Mouse (Mus musculus) hindbrain, embryonic 13.5 days (tissue): ENCODE measurements around the gene Rpl13a. TPM values are rescaled to one million over a fixed set of nuclear protein-coding genes. Genes with fewer than 3 reads are reported as not detected.
A peak's percentile ranks its signal among the peaks of the same experiment; 100 is the strongest.

ENCODE experiments used
- ATAC-seq: fragments of 200-750 bp; cut with Nextera tagmentation; 2 replicates; pipeline ENCODE4 v1.8.0; 2017; ENCODE audit warnings: moderate TSS enrichment; ENCODE audit not compliant: low FRiP score
- H3K27ac ChIP-seq: fragments of 300-500 bp; sonication (generic); 2 replicates; pipeline ENCODE4 v1.5.1; 2015; ENCODE audit warnings: inconsistent platforms, mild to moderate bottlenecking, moderate library complexity
- H3K27me3 ChIP-seq: fragments of 300-500 bp; sonication (generic); 2 replicates; pipeline ENCODE4 v1.6.1; 2015; ENCODE audit warnings: mild to moderate bottlenecking, inconsistent platforms
- H3K36me3 ChIP-seq: fragments of 300-500 bp; sonication (generic); 2 replicates; pipeline ENCODE4 v1.6.1; 2015; ENCODE audit warnings: mild to moderate bottlenecking, inconsistent platforms
- H3K4me1 ChIP-seq: fragments of 300-500 bp; sonication (generic); replicated peaks from 2 replicates; pipeline ENCODE4 v1.6.1; 2015; ENCODE audit warnings: inconsistent platforms
- H3K4me2 ChIP-seq: fragments of 300-500 bp; sonication (generic); 2 replicates; pipeline ENCODE4 v1.6.1; 2015; ENCODE audit warnings: inconsistent platforms, mild to moderate bottlenecking, moderate library complexity
- H3K4me3 ChIP-seq: fragments of 300-500 bp; sonication (generic); 2 replicates; pipeline ENCODE4 v1.5.1; 2015; ENCODE audit warnings: mild to moderate bottlenecking, inconsistent platforms
- H3K9ac ChIP-seq: fragments of 300-500 bp; sonication (generic); 2 replicates; pipeline ENCODE4 v1.6.1; 2015; ENCODE audit warnings: mild to moderate bottlenecking, inconsistent platforms
- H3K9me3 ChIP-seq: fragments of 300-500 bp; sonication (generic); 2 replicates; pipeline ENCODE4 v1.6.1; 2016; ENCODE audit warnings: inconsistent platforms
- WGBS: fragments of 180-500 bp; shearing (Covaris S2); methylation state at CpG from one replicate; pipeline ENCODE4 v1.1.7; 2015; 5-methylcytosine and 5-hydroxymethylcytosine counted together
- polyA plus RNA-seq: library from polyadenylated mRNA; unstranded; fragments of >200 nt; fragmentation: Nextera tagmentation; extraction: Ambion mirVana; gene quantifications from 2 replicates; pipeline ENCODE4 v1.2.1, GENCODE M21; 2015

Gene Rpl13a
- polyA plus RNA-seq, 1 experiment from 2014 or later, result 846 TPM

GRCm38 (mm10) chr7:45165701-45166100, 37.1 kb upstream of the Rpl13a start:
- ATAC-seq, result no peak
- Histone ChIP-seq H3K27me3 (peaks cover 85% of the 10 kb centered on the region), H3K4me3 (no peak overlapping the region), H3K4me2 (no peak overlapping the region), H3K9me3 (0 out of 2 replicates have a peak, but pooled peaks cover 5% of the 10 kb centered on the region), H3K9ac (no peak overlapping the region), H3K27ac (no peak overlapping the region), H3K36me3 (peaks cover 3% of the 10 kb centered on the region; the same call in 1 of the 2 replicates), H3K4me1 (peaks cover 36% of the 10 kb centered on the region)
- WGBS, result 39% methylated on average over 11 of the region's 11 CpGs

GRCm38 (mm10) chr7:45164833-45165232, 36.3 kb upstream of the Rpl13a start:
- peaks cover 36% of the 10 kb centered on the region for H3K4me1 ChIP-seq
- peaks cover 11% of the 10 kb centered on the region for H3K36me3 ChIP-seq
- H3K4me3 ChIP-seq, result no peak overlapping the region
- ATAC-seq, result no peak
- H3K9ac ChIP-seq, result no peak overlapping the region
- no peak overlapping the region for H3K4me2 ChIP-seq
- 67% methylated on average over 5 of the region's 5 CpGs for WGBS
- H3K27me3 ChIP-seq, result peaks cover 76% of the 10 kb centered on the region
- no peak overlapping the region for H3K27ac ChIP-seq
- H3K9me3 ChIP-seq, result 0 out of 2 replicates have a peak, but pooled peaks cover 5% of the 10 kb centered on the region

- no peak for ATAC-seq
- Histone ChIP-seq H3K36me3 (peaks cover 20% of the 10 kb centered on the region), H3K27me3 (peaks cover 67% of the 10 kb centered on the region), H3K9ac (peak within 1 kb of the TSS; percentile 61), H3K9me3 (no peaks in the 10 kb centered on the region), H3K4me3 (peak within 1 kb of the TSS; percentile 36), H3K27ac (no peak within 1 kb of the TSS), H3K4me2 (peak within 1 kb of the TSS; percentile 56), H3K4me1 (peaks cover 35% of the 10 kb centered on the region)
- WGBS, result 2% methylated on average over 38 of the region's 41 CpGs
These were observed 35.4 kb upstream of the Rpl13a start, which contains the start of gene Slc17a7 for GRCm38 (mm10) chr7:45163735-45164490. Slc17a7 (plus strand) TSS chr7:45163949.

- H3K9me3 ChIP-seq, result no peaks in the 10 kb centered on the region
- no peak overlapping the region; the same call in 1 of the 2 replicates for H3K4me3 ChIP-seq
- peaks cover 27% of the 10 kb centered on the region for H3K4me1 ChIP-seq
- 74% methylated on average over 9 of the region's 9 CpGs for WGBS
- H3K36me3 ChIP-seq, result peaks cover 28% of the 10 kb centered on the region
- H3K4me2 ChIP-seq, result no peak overlapping the region
- ATAC-seq, result no peak
- H3K27ac ChIP-seq, result no peak overlapping the region
- no peak overlapping the region for H3K9ac ChIP-seq
- H3K27me3 ChIP-seq, result peaks cover 59% of the 10 kb centered on the region
These were observed 34.5 kb upstream of the Rpl13a start for GRCm38 (mm10) chr7:45162996-45163615.

- ATAC-seq, result no peak; the same call in 1 of the 2 replicates
- Histone ChIP-seq H3K4me1 (peaks cover 21% of the 10 kb centered on the region), H3K9ac (0 out of 2 replicates have a peak overlapping the region, but pooled peaks have one; percentile 51), H3K27ac (peak overlapping the region; percentile 23; the same call in 1 of the 2 replicates), H3K36me3 (peaks cover 34% of the 10 kb centered on the region), H3K9me3 (no peaks in the 10 kb centered on the region), H3K27me3 (peaks cover 53% of the 10 kb centered on the region), H3K4me3 (peak overlapping the region; percentile 37), H3K4me2 (peak overlapping the region; percentile 68)
- WGBS, result 26% methylated on average over 6 of the region's 6 CpGs
These were observed 34.0 kb upstream of the Rpl13a start for GRCm38 (mm10) chr7:45162551-45162950.

- Histone ChIP-seq H3K4me1 (peaks cover 17% of the 10 kb centered on the region), H3K36me3 (peaks cover 38% of the 10 kb centered on the region), H3K9ac (0 out of 2 replicates have a peak overlapping the region, but pooled peaks have one; percentile 51), H3K4me3 (peak overlapping the region; percentile 37), H3K27ac (peak overlapping the region; percentile 23; the same call in 1 of the 2 replicates), H3K27me3 (peaks cover 46% of the 10 kb centered on the region), H3K9me3 (no peaks in the 10 kb centered on the region), H3K4me2 (peak overlapping the region; percentile 68)
- 4% methylated on average over 35 of the region's 35 CpGs for WGBS
- ATAC-seq, result peak; percentile 89
These were observed 33.3 kb upstream of the Rpl13a start for GRCm38 (mm10) chr7:45161612-45162473.

GRCm38 (mm10) chr7:45160866-45161265, 32.3 kb upstream of the Rpl13a start:
- H3K27me3 ChIP-seq, result peaks cover 36% of the 10 kb centered on the region
- H3K9ac ChIP-seq, result no peak overlapping the region
- WGBS, result 100% methylated on average over 3 of the region's 3 CpGs
- no peak overlapping the region for H3K4me2 ChIP-seq
- ATAC-seq, result no peak
- H3K27ac ChIP-seq, result no peak overlapping the region
- no peaks in the 10 kb centered on the region for H3K9me3 ChIP-seq
- peaks cover 17% of the 10 kb centered on the region for H3K4me1 ChIP-seq
- peaks cover 43% of the 10 kb centered on the region for H3K36me3 ChIP-seq
- no peak overlapping the region for H3K4me3 ChIP-seq

GRCm38 (mm10) chr7:45160316-45160800, 31.8 kb upstream of the Rpl13a start:
- 96% methylated on average over 6 of the region's 6 CpGs for whole genome bisulfite sequencing
- Histone ChIP-seq H3K36me3 (peaks cover 43% of the 10 kb centered on the region), H3K4me2 (no peak overlapping the region), H3K9ac (no peak overlapping the region), H3K27ac (no peak overlapping the region), H3K27me3 (peaks cover 31% of the 10 kb centered on the region), H3K4me1 (peaks cover 21% of the 10 kb centered on the region), H3K4me3 (no peak overlapping the region), H3K9me3 (no peaks in the 10 kb centered on the region)
- ATAC-seq, result no peak

GRCm38 (mm10) chr7:45158991-45159390, 30.4 kb upstream of the Rpl13a start:
- peaks cover 18% of the 10 kb centered on the region for H3K27me3 ChIP-seq
- peaks cover 43% of the 10 kb centered on the region for H3K36me3 ChIP-seq
- no peaks in the 10 kb centered on the region for H3K9me3 ChIP-seq
- no peak overlapping the region for H3K27ac ChIP-seq
- H3K4me3 ChIP-seq, result no peak overlapping the region
- no peak overlapping the region for H3K4me2 ChIP-seq
- no peak for ATAC-seq
- H3K4me1 ChIP-seq, result peaks cover 24% of the 10 kb centered on the region
- H3K9ac ChIP-seq, result no peak overlapping the region
- 93% methylated on average over 6 of the region's 6 CpGs for WGBS

GRCm38 (mm10) chr7:45157459-45157858, 28.9 kb upstream of the Rpl13a start:
- ATAC-seq, result no peak
- 85% methylated on average over 14 of the region's 14 CpGs for WGBS

GRCm38 (mm10) chr7:45156206-45156605, 27.6 kb upstream of the Rpl13a start:
- Histone ChIP-seq H3K9ac (peak overlapping the region; percentile 39; the same call in 1 of the 2 replicates), H3K9me3 (no peaks in the 10 kb centered on the region), H3K27ac (no peak overlapping the region), H3K27me3 (no peaks in the 10 kb centered on the region), H3K36me3 (peaks cover 43% of the 10 kb centered on the region), H3K4me2 (no peak overlapping the region), H3K4me3 (no peak overlapping the region), H3K4me1 (peaks cover 19% of the 10 kb centered on the region)
- ATAC-seq, result no peak
- 94% methylated on average over 15 of the region's 15 CpGs for WGBS

More at GRCm38 (mm10) chr7:45157459-45157858, 28.9 kb upstream of the Rpl13a start:
- Histone ChIP-seq H3K36me3 (peaks cover 43% of the 10 kb centered on the region), H3K9me3 (no peaks in the 10 kb centered on the region), H3K4me2 (no peak overlapping the region), H3K27me3 (peaks cover 2% of the 10 kb centered on the region), H3K9ac (no peak overlapping the region), H3K4me3 (no peak overlapping the region), H3K27ac (no peak overlapping the region), H3K4me1 (peaks cover 21% of the 10 kb centered on the region)
